8 mouse cellular contexts compared by ENCODE assay signal in genomic region chr5:28166256-28167231, GRCm38 (mm10). TPM values are rescaled to one million over a fixed set of nuclear protein-coding genes. Genes with fewer than 3 reads are reported as not detected.
DNase-seq lines count a peak whose midpoint lies in the region; ATAC-seq lines count a peak whose summit lies in the region.

No protein-coding gene starts in this region.

- H3K9ac ChIP-seq in forebrain, embryonic 11.5 days (ENCODE audit: low read length): no peak overlapping the region; the same call in 1 of the 2 replicates
- no peak overlapping the region for H3K9ac ChIP-seq in liver, embryonic 16.5 days (ENCODE audit: low read depth, low read length)

- H3K27me3 ChIP-seq in forebrain, embryonic 11.5 days (ENCODE audit: control insufficient read depth, insufficient read depth, low read length): peaks cover 87% of the 10 kb centered on the region
- peaks cover 94% of the 10 kb centered on the region for H3K27me3 ChIP-seq in liver, embryonic 16.5 days (ENCODE audit: control insufficient read depth, insufficient read depth, low read depth, low read length)
- peaks cover 3% of the 10 kb centered on the region for H3K27me3 ChIP-seq in splenic B cell, adult 2 months (ENCODE audit: control insufficient read depth, insufficient read depth, low read length, poor library complexity, severe bottlenecking)

- peak; percentile 14 for DNase-seq in right cerebral cortex, postnatal 14 days
- DNase-seq in right cerebral cortex, postnatal 4 days: no peak
- peak; percentile 78 for DNase-seq in forebrain, embryonic 11.5 days (ENCODE audit: low spot score)
- DNase-seq in induced T-regulatory cell, adult 2 months (ENCODE audit: low read depth): peak; percentile 38
- DNase-seq in splenic B cell, adult 2 months (ENCODE audit: low read depth, low spot score): peak; percentile 8
- DNase-seq in frontal cortex, postnatal 36 days (ENCODE audit: low spot score in 2 of 2): no peak

- 0 out of 2 replicates have a peak, but pooled peaks have one; percentile 13 for ATAC-seq in forebrain, embryonic 11.5 days (replicated peaks; ENCODE audit: low FRiP score)
- no peak for ATAC-seq in liver, embryonic 16.5 days (ENCODE audit: low read depth)

- H3K4me2 ChIP-seq in forebrain, embryonic 11.5 days (ENCODE audit: low read depth, low read length, severe bottlenecking): peak overlapping the region; percentile 73
- peak overlapping the region; percentile 52 for H3K4me2 ChIP-seq in liver, embryonic 16.5 days (ENCODE audit: low read depth, low read length)

- H3K4me3 ChIP-seq in brown adipose tissue, adult 24 weeks (ENCODE audit: insufficient read depth, low read depth, low read length): peak overlapping the region; percentile 63
- peak overlapping the region; percentile 40 for H3K4me3 ChIP-seq in forebrain, embryonic 11.5 days (ENCODE audit: low read depth, low read length)
- H3K4me3 ChIP-seq in liver, embryonic 16.5 days (ENCODE audit: low read depth, low read length): peak overlapping the region; percentile 45

- no peak overlapping the region for H3K27ac ChIP-seq in brown adipose tissue, adult 24 weeks (replicated peaks; ENCODE audit: low read depth, low read length)
- H3K27ac ChIP-seq in forebrain, embryonic 11.5 days (ENCODE audit: low read depth, low read length): no peak overlapping the region
- no peak overlapping the region for H3K27ac ChIP-seq in liver, embryonic 16.5 days (ENCODE audit: low read length)

- H3K9me3 ChIP-seq in forebrain, embryonic 11.5 days (ENCODE audit: control insufficient read depth, low read length): no peaks in the 10 kb centered on the region
- no peaks in the 10 kb centered on the region for H3K9me3 ChIP-seq in liver, embryonic 16.5 days (replicated peaks; ENCODE audit: control insufficient read depth, low read length)

- WGBS in forebrain, embryonic 11.5 days: under 1% methylated on average over 96 of the region's 111 CpGs
- under 1% methylated on average over 111 of the region's 111 CpGs for WGBS in liver, embryonic 16.5 days (ENCODE audit: insufficient replicate concordance)

- peaks cover 5% of the 10 kb centered on the region for H3K4me1 ChIP-seq in brown adipose tissue, adult 24 weeks (ENCODE audit: control insufficient read depth, insufficient read depth, insufficient read length, low read length)
- peaks cover 14% of the 10 kb centered on the region; the same call in 1 of the 2 replicates for H3K4me1 ChIP-seq in forebrain, embryonic 11.5 days (replicated peaks; ENCODE audit: control insufficient read depth, insufficient read depth, low read length)
- H3K4me1 ChIP-seq in liver, embryonic 16.5 days (ENCODE audit: control insufficient read depth, low read depth, low read length): no peaks in the 10 kb centered on the region; the same call in 1 of the 2 replicates

- H3K36me3 ChIP-seq in forebrain, embryonic 11.5 days (ENCODE audit: control insufficient read depth, insufficient read depth, low read length): no peaks in the 10 kb centered on the region
- H3K36me3 ChIP-seq in liver, embryonic 16.5 days (ENCODE audit: control insufficient read depth, insufficient read depth): no peaks in the 10 kb centered on the region
- no peaks in the 10 kb centered on the region for H3K36me3 ChIP-seq in splenic B cell, adult 2 months (ENCODE audit: control insufficient read depth, insufficient read depth, low read length, poor library complexity, severe bottlenecking)

RNA-seq across cellular contexts. Expression of gene En2, which starts 1.1 kb away (rescaled TPM):
- polyA plus RNA-seq in brown adipose tissue, adult 24 weeks (2012; ENCODE audit: insufficient read depth, insufficient read length, missing spikeins): not detected in 2 replicates
- not detected in 2 replicates for polyA plus RNA-seq in forebrain, embryonic 11.5 days (2014; fragmentation: Nextera tagmentation; extraction: Ambion mirVana)
- polyA plus RNA-seq in liver, embryonic 16.5 days (2015; fragmentation: Nextera tagmentation; extraction: Ambion mirVana): not detected in 2 replicates

Comparison
In these comparisons a context has a peak if more than half of its experiments do, and no peak if none do; other contexts are left out.
1. DNase-seq: peak in right cerebral cortex, postnatal 14 days (single experiment), forebrain, embryonic 11.5 days (single experiment), induced T-regulatory cell, adult 2 months (single experiment) and splenic B cell, adult 2 months (single experiment); none in right cerebral cortex, postnatal 4 days (single experiment) and frontal cortex, postnatal 36 days (0 of 2).
2. Peak in every context shown above with its lines, with median percentiles within 50 percentile points of each other: H3K4me3 ChIP-seq.